Mouse (Mus musculus) liver, embryonic 14.5 days (tissue): ENCODE measurements at regions not wholly inside any gene's neighbourhood (a gene's known extent, or its start where the extent isn't known, plus 50 kb on each side); places are given as distances from the start of the nearest gene placed in this dataset.

Source experiments
- CTCF ChIP-seq: IDR thresholded peaks from 2 replicates; pipeline ENCODE4 v1.5.1; 2016; ENCODE audit warnings: antibody characterized with exemption, low read depth, control low read depth
- EP300 ChIP-seq: IDR thresholded peaks from 2 replicates; pipeline ENCODE4 v1.6.1; 2016; ENCODE audit warnings: antibody characterized with exemption, low read depth

- TF ChIP-seq CTCF (no peak), EP300 (no peak)
These were observed 141.7 kb downstream of the Fam43a start for GRCm38 (mm10) chr16:30741192-30741591.
